Mouse (Mus musculus) embryonic facial prominence, embryonic 13.5 days (tissue): Measurements from ENCODE around the gene Abhd17c. TPM values are rescaled to one million over a fixed set of nuclear protein-coding genes. Genes with fewer than 3 reads are reported as not detected.

Source experiments
- ATAC-seq: fragments of 200-750 bp; cut with Nextera tagmentation; 2 replicates; pipeline ENCODE4 v1.8.0; 2017; ENCODE audit warnings: low read depth; ENCODE audit not compliant: insufficient number of reproducible peaks, insufficient read depth, low FRiP score, low TSS enrichment
- H3K27ac ChIP-seq: fragments of 300-500 bp; sonication (generic); 2 replicates; pipeline ENCODE4 v1.5.1; 2015; ENCODE audit warnings: moderate library complexity, mild to moderate bottlenecking, inconsistent platforms
- H3K27me3 ChIP-seq: fragments of 300-500 bp; sonication (generic); 2 replicates; pipeline ENCODE4 v1.6.1; 2015; ENCODE audit warnings: mild to moderate bottlenecking, inconsistent platforms
- H3K36me3 ChIP-seq: fragments of 300-500 bp; sonication (generic); 2 replicates; pipeline ENCODE4 v1.6.1; 2015; ENCODE audit warnings: mild to moderate bottlenecking, inconsistent platforms
- H3K4me1 ChIP-seq: fragments of 300-500 bp; sonication (generic); 2 replicates; pipeline ENCODE4 v1.6.1; 2015; ENCODE audit warnings: inconsistent platforms
- H3K4me2 ChIP-seq: fragments of 300-500 bp; sonication (generic); 2 replicates; pipeline ENCODE4 v1.6.1; 2015; ENCODE audit warnings: moderate library complexity, mild to moderate bottlenecking, inconsistent platforms
- H3K4me3 ChIP-seq: fragments of 300-500 bp; sonication (generic); 2 replicates; pipeline ENCODE4 v1.5.1; 2015; ENCODE audit warnings: mild to moderate bottlenecking, inconsistent platforms
- H3K9ac ChIP-seq: fragments of 300-500 bp; sonication (generic); 2 replicates; pipeline ENCODE4 v1.6.1; 2015; ENCODE audit warnings: mild to moderate bottlenecking, inconsistent platforms
- H3K9me3 ChIP-seq: fragments of 300-500 bp; sonication (generic); 2 replicates; pipeline ENCODE4 v1.6.1; 2016; ENCODE audit warnings: inconsistent platforms
- WGBS: fragments of 180-500 bp; shearing (Covaris S2); methylation state at CpG from one replicate; pipeline ENCODE4 v1.1.7; 2015; ENCODE audit warnings: mixed read lengths; 5-methylcytosine and 5-hydroxymethylcytosine counted together
- polyA plus RNA-seq: library from polyadenylated mRNA; unstranded; fragments of >200 nt; fragmentation: Nextera tagmentation; extraction: Ambion mirVana; gene quantifications from 2 replicates; pipeline ENCODE4 v1.2.1, GENCODE M21; 2015

Gene Abhd17c
- polyA plus RNA-seq, 1 experiment from 2014 or later = 11.7 TPM

GRCm38 (mm10) chr7:84151960-84152334 lies 254 bp upstream of the Abhd17c start:
- Histone ChIP-seq H3K36me3 (no peaks in the 10 kb centered on the region; the same call in 1 of the 2 replicates), H3K9ac (peak overlapping the region; percentile 92), H3K4me3 (peak overlapping the region; percentile 89), H3K4me2 (peak overlapping the region; percentile 93), H3K27ac (peak overlapping the region; percentile 92), H3K27me3 (no peaks in the 10 kb centered on the region), H3K4me1 (peaks cover 30% of the 10 kb centered on the region), H3K9me3 (no peaks in the 10 kb centered on the region)
- under 1% methylated on average over 25 of the region's 55 CpGs for WGBS
- peak; percentile 95 for ATAC-seq

GRCm38 (mm10) chr7:84150361-84151000 lies 1.2 kb downstream of the Abhd17c start:
- H3K4me2 ChIP-seq = peak overlapping the region; percentile 93
- H3K4me3 ChIP-seq = peak overlapping the region; percentile 89
- H3K9ac ChIP-seq = peak overlapping the region; percentile 92
- WGBS = 5% methylated on average over 13 of the region's 13 CpGs
- H3K4me1 ChIP-seq = peaks cover 32% of the 10 kb centered on the region
- no peaks in the 10 kb centered on the region; the same call in 1 of the 2 replicates for H3K36me3 ChIP-seq
- H3K9me3 ChIP-seq = no peaks in the 10 kb centered on the region
- ATAC-seq = no peak
- no peaks in the 10 kb centered on the region for H3K27me3 ChIP-seq
- peak overlapping the region; percentile 92; the same call in 1 of the 2 replicates for H3K27ac ChIP-seq

GRCm38 (mm10) chr7:84149821-84150220 lies 1.9 kb downstream of the Abhd17c start:
- H3K4me1 ChIP-seq = peaks cover 33% of the 10 kb centered on the region

GRCm38 (mm10) chr7:84148896-84149295 lies 2.8 kb downstream of the Abhd17c start:
- no peaks in the 10 kb centered on the region; the same call in 1 of the 2 replicates for H3K36me3 ChIP-seq
- H3K4me2 ChIP-seq = no peak overlapping the region
- no peak overlapping the region for H3K27ac ChIP-seq
- ATAC-seq = no peak
- no peak overlapping the region for H3K9ac ChIP-seq
- H3K9me3 ChIP-seq = no peaks in the 10 kb centered on the region
- peaks cover 42% of the 10 kb centered on the region for H3K4me1 ChIP-seq
- no peaks in the 10 kb centered on the region for H3K27me3 ChIP-seq
- WGBS = 81% methylated on average over 3 of the region's 3 CpGs
- no peak overlapping the region for H3K4me3 ChIP-seq

More at GRCm38 (mm10) chr7:84149821-84150220, 1.9 kb downstream of the Abhd17c start:
- Histone ChIP-seq H3K9me3 (no peaks in the 10 kb centered on the region), H3K4me3 (peak overlapping the region; percentile 89), H3K4me2 (peak overlapping the region; percentile 93), H3K9ac (no peak overlapping the region), H3K27me3 (no peaks in the 10 kb centered on the region), H3K36me3 (no peaks in the 10 kb centered on the region; the same call in 1 of the 2 replicates), H3K27ac (no peak overlapping the region)
- WGBS = 49% methylated on average over 4 of the region's 4 CpGs
- no peak for ATAC-seq

- Histone ChIP-seq H3K27ac (no peak overlapping the region), H3K4me3 (no peak overlapping the region), H3K4me1 (peaks cover 54% of the 10 kb centered on the region), H3K36me3 (no peaks in the 10 kb centered on the region; the same call in 1 of the 2 replicates), H3K9ac (no peak overlapping the region), H3K27me3 (no peaks in the 10 kb centered on the region), H3K9me3 (no peaks in the 10 kb centered on the region), H3K4me2 (no peak overlapping the region)
- ATAC-seq = no peak
- WGBS = 94% methylated on average over 1 of the region's 1 CpGs
Observed at GRCm38 (mm10) chr7:84147746-84148145, 3.9 kb downstream of the Abhd17c start.

- 71% methylated on average over 2 of the region's 2 CpGs for WGBS
- ATAC-seq = no peak
- H3K4me1 ChIP-seq = peaks cover 55% of the 10 kb centered on the region
Observed at GRCm38 (mm10) chr7:84145633-84146032, 6.1 kb downstream of the Abhd17c start.

GRCm38 (mm10) chr7:84142736-84143473 lies 8.8 kb downstream of the Abhd17c start:
- 30% methylated on average over 7 of the region's 7 CpGs for WGBS
- Histone ChIP-seq H3K4me2 (0 out of 2 replicates have a peak overlapping the region, but pooled peaks have one; percentile 11), H3K4me3 (no peak overlapping the region), H3K9ac (0 out of 2 replicates have a peak overlapping the region, but pooled peaks have one; percentile 40), H3K27ac (peak overlapping the region; percentile 28), H3K27me3 (no peaks in the 10 kb centered on the region), H3K4me1 (peaks cover 39% of the 10 kb centered on the region), H3K36me3 (no peaks in the 10 kb centered on the region), H3K9me3 (no peaks in the 10 kb centered on the region)
- ATAC-seq = no peak

More at GRCm38 (mm10) chr7:84145633-84146032, 6.1 kb downstream of the Abhd17c start:
- no peak overlapping the region for H3K27ac ChIP-seq
- no peaks in the 10 kb centered on the region for H3K27me3 ChIP-seq
- no peaks in the 10 kb centered on the region; the same call in 1 of the 2 replicates for H3K36me3 ChIP-seq
- H3K9me3 ChIP-seq = no peaks in the 10 kb centered on the region
- H3K4me2 ChIP-seq = no peak overlapping the region
- H3K9ac ChIP-seq = no peak overlapping the region
- no peak overlapping the region for H3K4me3 ChIP-seq

GRCm38 (mm10) chr7:84142196-84142595 lies 9.5 kb downstream of the Abhd17c start:
- H3K4me1 ChIP-seq = peaks cover 38% of the 10 kb centered on the region
- H3K27ac ChIP-seq = no peak overlapping the region
- H3K9ac ChIP-seq = no peak overlapping the region
- H3K9me3 ChIP-seq = no peaks in the 10 kb centered on the region
- no peak overlapping the region for H3K4me3 ChIP-seq
- no peaks in the 10 kb centered on the region for H3K36me3 ChIP-seq
- H3K27me3 ChIP-seq = no peaks in the 10 kb centered on the region
- no peak for ATAC-seq
- H3K4me2 ChIP-seq = no peak overlapping the region
- 86% methylated on average over 4 of the region's 4 CpGs for whole genome bisulfite sequencing

- ATAC-seq = no peak
- Histone ChIP-seq H3K9me3 (no peaks in the 10 kb centered on the region), H3K27ac (no peak overlapping the region), H3K4me1 (peaks cover 39% of the 10 kb centered on the region), H3K9ac (no peak overlapping the region), H3K36me3 (no peaks in the 10 kb centered on the region), H3K27me3 (no peaks in the 10 kb centered on the region), H3K4me2 (no peak overlapping the region), H3K4me3 (no peak overlapping the region)
- WGBS = 60% methylated on average over 4 of the region's 4 CpGs
Observed at GRCm38 (mm10) chr7:84139566-84139965, 12.1 kb downstream of the Abhd17c start.

GRCm38 (mm10) chr7:84138731-84139130 lies 13.0 kb downstream of the Abhd17c start:
- no peak for ATAC-seq
- Histone ChIP-seq H3K27me3 (no peaks in the 10 kb centered on the region), H3K4me2 (no peak overlapping the region), H3K4me1 (peaks cover 31% of the 10 kb centered on the region), H3K4me3 (no peak overlapping the region), H3K9ac (no peak overlapping the region), H3K9me3 (no peaks in the 10 kb centered on the region), H3K36me3 (no peaks in the 10 kb centered on the region), H3K27ac (no peak overlapping the region)
- WGBS = 62% methylated on average over 4 of the region's 4 CpGs

GRCm38 (mm10) chr7:84137779-84138178 lies 13.9 kb downstream of the Abhd17c start:
- H3K27ac ChIP-seq = no peak overlapping the region
- H3K9me3 ChIP-seq = no peaks in the 10 kb centered on the region
- 67% methylated on average over 3 of the region's 3 CpGs for WGBS
- no peak overlapping the region for H3K9ac ChIP-seq
- no peaks in the 10 kb centered on the region for H3K36me3 ChIP-seq
- no peak overlapping the region for H3K4me2 ChIP-seq
- ATAC-seq = no peak
- no peak overlapping the region for H3K4me3 ChIP-seq
- no peaks in the 10 kb centered on the region for H3K27me3 ChIP-seq
- H3K4me1 ChIP-seq = peaks cover 28% of the 10 kb centered on the region
